Mouse (Mus musculus) gastrocnemius, postnatal 10 days (tissue): Measurements from ENCODE around the gene Csf3. TPM values are rescaled to one million over a fixed set of nuclear protein-coding genes. Genes with fewer than 3 reads are reported as not detected.
A peak's percentile ranks its signal among the peaks of the same experiment; 100 is the strongest.
"Not testable (repeated sequence)": the region's sequence is repeated elsewhere in the genome, so short reads cannot be mapped to it uniquely, and the experiment has no call there.

Experiments used
- DNase-seq: peaks from one replicate; pipeline ENCODE4 v3.0.0; 2021; ENCODE audit warnings: mixed read lengths
- total RNA-seq, 2 experiments: library from RNA; stranded (reverse); gene quantifications; 2 replicates each; pipeline ENCODE4 v1.2.3; 2021

Gene Csf3
- total RNA-seq, 2 experiments from 2014 or later = not detected

- DNase-seq = no peak
These were observed 4.4 kb upstream of the Csf3 start for GRCm38 (mm10) chr11:98696454-98697216.

DNA sequence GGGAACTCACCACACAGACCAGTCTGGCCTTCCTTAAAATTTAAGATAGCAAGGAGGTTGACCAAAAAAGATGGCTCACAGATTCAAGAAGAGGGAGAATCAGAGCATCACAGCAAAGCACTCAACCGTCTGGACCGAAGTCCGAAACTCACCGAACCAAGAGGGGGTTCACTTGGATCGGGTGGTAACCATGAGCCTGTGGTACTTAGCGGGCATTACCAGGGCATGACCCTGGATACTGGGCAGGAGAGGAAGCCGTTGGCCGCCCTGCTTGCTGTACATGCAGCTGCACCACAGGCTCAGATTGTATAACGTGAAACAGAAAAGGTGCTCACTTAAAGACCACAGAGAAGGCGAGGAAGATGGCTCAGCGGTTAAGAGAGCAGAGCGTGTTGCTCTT is 3.8 kb upstream of the Csf3 start:
- no peak for DNase-seq

GRCm38 (mm10) chr11:98698849-98699640 is 2.0 kb upstream of the Csf3 start:
- DNase-seq = no peak

- peak; percentile 81 for DNase-seq
These were observed 1.2 kb upstream of the Csf3 start for GRCm38 (mm10) chr11:98699911-98700310.

DNA sequence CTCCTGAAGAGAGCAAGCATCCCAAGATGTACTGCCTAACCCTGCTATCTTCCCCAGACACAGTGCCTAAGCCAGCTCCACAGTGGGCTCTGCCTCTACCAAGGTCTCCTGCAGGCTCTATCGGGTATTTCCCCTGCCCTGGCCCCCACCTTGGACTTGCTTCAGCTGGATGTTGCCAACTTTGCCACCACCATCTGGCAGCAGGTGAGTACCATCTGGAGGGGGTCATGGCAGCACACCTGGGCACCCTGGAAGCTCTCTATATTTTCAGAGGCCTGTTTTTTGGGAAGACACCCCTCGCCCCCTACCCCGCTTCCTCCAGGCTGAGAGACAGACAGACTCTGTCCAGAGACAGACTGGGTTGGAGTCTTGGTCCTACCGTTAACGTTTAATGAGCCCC is 1.3 kb downstream of the Csf3 start:
- no peak for DNase-seq

GRCm38 (mm10) chr11:98705021-98705420 is 4.0 kb downstream of the Csf3 start:
- DNase-seq = no peak

DNA sequence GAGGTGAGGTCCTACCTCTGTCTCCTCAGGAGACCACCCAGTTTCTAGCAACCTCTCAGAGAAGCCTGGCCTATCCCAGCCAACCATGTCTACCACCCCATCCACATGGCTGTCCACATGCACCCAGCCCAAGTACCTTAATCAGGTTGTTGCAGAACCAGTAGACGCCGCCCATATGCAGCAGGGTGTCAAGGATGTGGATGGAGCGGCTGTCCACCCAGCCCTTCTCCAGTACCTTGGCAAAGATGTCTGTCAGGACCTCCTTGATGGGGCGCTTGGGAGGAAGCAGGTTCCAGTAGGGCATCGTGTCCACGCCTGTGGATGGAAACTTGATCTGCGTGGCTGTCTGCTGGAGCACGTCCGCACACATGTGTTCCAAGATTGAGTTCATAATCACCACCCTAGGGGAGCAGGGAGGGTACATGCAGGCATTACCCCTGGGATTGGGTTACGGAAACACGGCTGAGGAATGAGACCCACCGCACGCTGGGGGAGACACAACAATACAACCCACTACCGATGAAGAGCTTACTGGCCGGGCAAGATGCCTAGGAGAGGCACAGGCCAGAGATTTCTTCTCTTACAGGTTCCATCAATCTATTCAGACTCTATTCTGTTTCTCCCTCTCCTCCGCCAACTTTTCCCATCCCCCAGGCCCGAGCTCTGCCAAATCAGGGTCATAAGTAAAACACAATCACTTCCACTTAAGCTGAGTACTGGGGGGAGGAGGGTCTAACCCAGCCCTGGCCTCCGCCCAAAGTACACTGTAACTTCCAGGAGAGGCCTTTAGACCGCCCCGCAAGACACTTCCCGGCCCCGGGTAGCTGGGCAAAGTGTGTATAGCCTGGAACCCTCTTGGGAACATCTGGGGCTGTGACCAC is 6.6 kb downstream of the Csf3 start:
- peak; percentile 62 for DNase-seq

- DNase-seq = no peak
These were observed 7.4 kb downstream of the Csf3 start for GRCm38 (mm10) chr11:98708282-98708956.

DNA sequence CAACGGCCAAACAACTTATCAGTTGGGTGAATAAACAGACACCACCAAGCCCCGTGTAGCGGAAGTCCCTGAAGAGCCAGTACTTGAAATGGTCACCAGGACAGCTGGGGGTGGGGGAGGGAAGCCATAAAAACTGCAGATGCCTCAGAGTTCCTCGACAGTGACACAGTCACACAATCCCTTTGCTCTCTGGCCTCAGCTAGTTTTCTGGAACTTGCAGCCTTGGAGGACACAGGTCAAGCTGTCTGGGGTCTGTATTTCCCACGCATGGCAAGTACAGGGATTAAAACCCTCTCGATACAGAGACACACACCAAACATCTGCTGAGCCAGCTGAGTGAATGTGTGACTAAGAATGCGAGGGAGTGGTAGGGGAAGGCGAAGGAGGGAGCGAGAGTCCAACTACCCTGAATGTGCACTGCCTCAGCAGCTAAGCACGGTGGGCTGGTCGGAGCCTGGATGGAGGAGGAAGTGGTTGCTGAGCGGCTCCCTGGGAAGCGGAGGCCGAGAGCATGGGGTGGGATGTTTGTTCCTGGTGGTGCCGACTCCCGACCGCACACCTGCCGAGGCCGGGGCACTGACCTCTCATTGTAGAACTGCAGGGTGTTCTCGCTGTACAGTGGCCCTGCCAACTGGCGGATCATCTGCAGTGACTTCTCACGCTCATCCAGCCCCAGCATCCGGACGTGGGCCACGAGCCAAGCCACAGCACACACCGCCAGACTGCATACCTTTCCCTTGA is 8.1 kb downstream of the Csf3 start:
- DNase-seq = peak; percentile 48

DNA sequence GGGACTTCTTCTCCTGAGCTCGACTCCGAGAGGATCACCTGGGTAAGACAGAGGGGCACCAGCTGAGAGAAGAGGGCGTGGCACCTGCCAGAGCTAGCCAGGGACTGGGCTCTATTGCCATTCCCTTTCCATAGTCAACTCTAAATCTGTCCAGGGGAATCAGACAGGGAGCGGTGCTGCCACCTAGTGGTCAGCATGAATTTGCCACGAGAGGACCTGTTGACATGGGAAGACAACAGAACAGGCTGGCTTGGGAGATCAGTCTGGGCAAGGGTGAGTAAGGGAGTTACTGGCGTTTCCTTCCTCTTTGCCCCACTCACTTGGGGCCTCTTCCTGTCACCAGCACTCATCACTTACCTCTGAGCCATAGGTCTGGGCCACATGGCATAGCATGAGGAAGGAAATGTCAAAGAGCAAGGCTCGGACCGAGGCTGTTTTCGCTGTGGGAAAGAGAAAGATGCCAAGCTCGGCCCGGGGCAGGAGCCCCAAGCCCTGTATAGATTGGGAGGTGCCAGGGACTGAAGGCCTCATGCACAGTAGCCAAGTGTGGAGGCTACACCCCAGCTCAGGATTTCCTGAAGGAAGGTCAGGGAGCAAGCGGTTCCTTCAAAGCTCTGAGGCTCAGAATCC is 9.5 kb downstream of the Csf3 start:
- DNase-seq = peak; percentile 90

GRCm38 (mm10) chr11:98711046-98711434 is 10.0 kb downstream of the Csf3 start:
- DNase-seq = no peak

- not testable (repeated sequence) for DNase-seq
These were observed 10.9 kb downstream of the Csf3 start for GRCm38 (mm10) chr11:98712009-98712408.

GRCm38 (mm10) chr11:98713703-98714102 is 12.6 kb downstream of the Csf3 start:
- no peak for DNase-seq

GRCm38 (mm10) chr11:98715946-98716345 is 14.9 kb downstream of the Csf3 start:
- no peak for DNase-seq

DNA sequence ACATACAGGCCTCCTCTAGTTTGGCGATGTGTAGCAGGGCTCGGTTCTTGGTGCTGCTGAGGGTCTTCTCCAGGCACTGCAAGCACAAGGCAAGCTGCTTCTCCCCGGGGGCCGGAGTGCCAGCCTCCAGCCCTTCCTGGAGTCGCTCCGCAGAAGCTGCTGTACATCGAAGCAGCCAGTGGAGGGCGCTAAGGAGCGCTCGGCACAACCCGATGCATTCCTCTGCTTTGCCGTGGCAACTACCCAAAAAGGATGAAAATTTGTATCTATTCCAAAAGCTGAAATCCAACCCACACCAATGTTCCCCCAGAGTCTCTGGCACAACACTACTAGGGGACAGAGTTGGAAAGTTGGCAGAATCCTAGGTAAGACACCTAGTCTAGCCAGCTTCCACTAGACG is 16.8 kb downstream of the Csf3 start:
- peak; percentile 88 for DNase-seq

- DNase-seq = no peak
These were observed 19.7 kb downstream of the Csf3 start for GRCm38 (mm10) chr11:98720756-98721155.

DNA sequence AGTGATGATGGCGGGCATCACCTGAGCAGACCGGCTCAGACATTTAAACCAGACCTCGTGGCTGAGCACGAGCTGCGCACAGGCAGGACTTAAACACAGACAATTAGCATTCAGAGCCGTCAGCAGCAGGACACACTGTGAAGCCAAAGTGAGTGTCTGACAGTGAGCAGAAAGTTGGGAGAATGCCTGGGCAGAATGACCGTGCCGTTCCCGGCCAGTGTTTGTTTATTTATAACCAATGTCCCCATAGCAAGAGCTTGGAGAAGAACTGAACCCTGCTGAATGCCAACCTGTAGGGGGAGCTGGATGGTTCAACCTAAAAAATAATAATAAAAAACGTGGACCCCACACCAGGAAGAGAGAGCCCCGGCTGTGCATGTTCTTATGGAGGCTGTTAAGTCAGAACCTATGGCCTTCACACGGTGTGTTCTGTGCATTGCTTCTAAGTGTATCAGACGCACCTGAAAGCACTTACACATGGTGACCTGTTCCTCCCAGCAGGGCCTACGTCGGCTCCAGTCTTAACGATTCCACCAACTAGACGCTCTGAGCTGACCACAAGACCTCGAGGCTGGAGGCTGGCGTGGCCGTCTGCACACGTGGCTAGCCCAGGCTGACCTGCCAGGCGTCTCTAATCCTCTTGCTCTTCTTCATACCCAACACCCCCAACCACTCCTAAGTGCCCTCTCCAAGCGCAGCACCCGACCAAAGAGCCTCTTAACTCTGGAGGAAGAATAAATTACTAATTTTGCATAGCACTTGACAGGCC is 20.6 kb downstream of the Csf3 start:
- peak; percentile 71 for DNase-seq

DNA sequence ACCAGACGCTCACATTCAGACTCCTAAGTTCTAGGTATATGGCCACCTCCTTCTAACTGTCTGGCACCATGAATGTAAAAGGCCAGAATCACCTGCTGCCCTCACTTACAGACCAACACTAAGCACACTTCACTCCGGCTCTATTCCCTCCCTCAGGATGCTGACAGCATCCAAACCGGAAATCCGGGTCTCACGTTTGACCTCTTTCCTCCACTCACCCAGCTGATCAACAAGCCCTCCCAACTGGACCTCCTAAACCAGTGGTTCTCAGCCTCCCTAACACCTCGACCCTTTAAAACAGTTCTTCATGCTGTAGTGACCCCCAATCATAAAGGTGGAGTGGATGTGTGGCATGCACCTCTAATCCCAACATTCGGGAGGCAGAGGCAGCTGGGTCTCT is 22.0 kb downstream of the Csf3 start:
- DNase-seq = no peak

- DNase-seq = no peak
These were observed 25.0 kb downstream of the Csf3 start for GRCm38 (mm10) chr11:98725926-98726506.
